Mouse (Mus musculus): ENCODE data around the gene Pabpc1l. TPM values are rescaled to one million over a fixed set of nuclear protein-coding genes. Genes with fewer than 3 reads are reported as not detected.

Gene Pabpc1l
- polyA plus RNA-seq (2017; shearing (Covaris generic)): 4.6 TPM

GRCm38 (mm10) chr2:164025150-164025549 is at the start of gene Pabpc1l:
Pabpc1l (plus strand) TSS chr2:164025450.

GRCm38 (mm10) chr2:163994654-163994976 is 30.6 kb upstream of the Pabpc1l start, which contains the start of gene Ywhab:
Ywhab (plus strand) TSS chr2:163994960.

GRCm38 (mm10) chr2:164070142-164070764 is 45.0 kb downstream of the Pabpc1l start, which contains the start of gene Stk4:
Stk4 (plus strand) TSS chr2:164070322.

GRCm38 (mm10) chr2:164070765-164071436 is 45.7 kb downstream of the Pabpc1l start, which contains the start of gene Tomm34:
Tomm34 (minus strand) TSS chr2:164071169.

Other genes with a start within 250 kb of the Pabpc1l start
- gene Ccn5, start 204.6 kb upstream of the Pabpc1l start, polyA plus RNA-seq (2017; shearing (Covaris generic)): not detected
- not detected for gene Kcnk15, start 171.8 kb upstream of the Pabpc1l start, polyA plus RNA-seq (2017; shearing (Covaris generic))
- not detected for gene Rims4, start 106.8 kb upstream of the Pabpc1l start, polyA plus RNA-seq (2017; shearing (Covaris generic))
- gene Ywhab, start 30.5 kb upstream of the Pabpc1l start, polyA plus RNA-seq (2017; shearing (Covaris generic)): 89.5 TPM
- gene Stk4, start 44.9 kb downstream of the Pabpc1l start, polyA plus RNA-seq (2017; shearing (Covaris generic)): 309 TPM
- gene Tomm34, start 45.7 kb downstream of the Pabpc1l start, polyA plus RNA-seq (2017; shearing (Covaris generic)): 147 TPM
- not detected for gene Kcns1, start 145.7 kb downstream of the Pabpc1l start, polyA plus RNA-seq (2017; shearing (Covaris generic))
- not detected for gene Wfdc5, start 157.3 kb downstream of the Pabpc1l start, polyA plus RNA-seq (2017; shearing (Covaris generic))
- not detected for gene Wfdc12, start 165.2 kb downstream of the Pabpc1l start, polyA plus RNA-seq (2017; shearing (Covaris generic))
- not detected for gene Wfdc15a, start 174.7 kb downstream of the Pabpc1l start, polyA plus RNA-seq (2017; shearing (Covaris generic))
- not detected for gene Wfdc15b, start 196.2 kb downstream of the Pabpc1l start, polyA plus RNA-seq (2017; shearing (Covaris generic))
- not detected for gene Svs2, start 213.0 kb downstream of the Pabpc1l start, polyA plus RNA-seq (2017; shearing (Covaris generic))
- gene Svs3b, start 231.2 kb downstream of the Pabpc1l start, polyA plus RNA-seq (2017; shearing (Covaris generic)): not detected

Data from activated CD4-positive, CD25-positive, alpha-beta regulatory T cell, adult 9 weeks (primary cell).